ENCODE assay signal across 19 mouse cellular contexts in genomic region chr6:82458762-82459389, GRCm38 (mm10). TPM values are rescaled to one million over a fixed set of nuclear protein-coding genes. Genes with fewer than 3 reads are reported as not detected.
A peak's percentile ranks its signal among the peaks of the same experiment; 100 is the strongest.
DNase-seq lines count a peak whose midpoint lies in the region; ATAC-seq lines count a peak whose summit lies in the region.
"Had no signal": no experiment of that assay in that cellular context is flagged by ENCODE, and none has a peak within 500 bp of the region (broad histone marks: within the 10 kb centered on the region; RNA-seq: fewer than 3 reads in every experiment).

No protein-coding gene starts in this region.

- DNase-seq in heart, adult 11 months: peak; percentile 55
- no peak for DNase-seq in heart, postnatal 10 days
- DNase-seq in left cerebral cortex, postnatal 4 days: peak; percentile 52
- no peak for DNase-seq in left cerebral cortex, adult 18-20 months (ENCODE audit: low spot score in 2 of 2)
- peak; percentile 26 for DNase-seq in Muller cell, postnatal 12 days (ENCODE audit: inconsistent ontology term)
- peak; percentile 84 for DNase-seq in forebrain, embryonic 14.5 days (ENCODE audit: low spot score)
- no peak for DNase-seq in yolk sac, embryonic 10.5 days (ENCODE audit: low spot score)
- no peak for DNase-seq in adrenal gland, adult 8-10 months
- DNase-seq: adrenal gland, adult 2 months; cerebellum, adult 9-11 months; kidney, postnatal 25 days; thymus, adult 2 months had no signal

- H3K4me3 ChIP-seq in forebrain, embryonic 14.5 days (ENCODE audit: low read depth, low read length): no peak overlapping the region
- H3K4me3 ChIP-seq: limb, embryonic 10.5 days; liver, embryonic 12.5 days; lung, embryonic 15.5 days had no signal

- H3K9me3 ChIP-seq in forebrain, embryonic 14.5 days (replicated peaks; ENCODE audit: control insufficient read depth, low read length): no peaks in the 10 kb centered on the region
- H3K9me3 ChIP-seq: limb, embryonic 10.5 days; liver, embryonic 12.5 days; lung, embryonic 15.5 days had no signal

- H3K36me3 ChIP-seq in forebrain, embryonic 14.5 days (ENCODE audit: control insufficient read depth, insufficient read depth, low read length): no peaks in the 10 kb centered on the region
- H3K36me3 ChIP-seq: limb, embryonic 10.5 days; liver, embryonic 12.5 days; lung, embryonic 15.5 days had no signal

- intact Hi-C loops in heart, postnatal 10 days (cut with DNase I): no loop called here
- intact Hi-C loops in left cerebral cortex, postnatal 4 days (cut with DNase I): no loop called here

- ATAC-seq in forebrain, embryonic 14.5 days: peak; percentile 89
- ATAC-seq: inflammation-experienced regulatory T-cells, adult 6 months; liver, embryonic 12.5 days had no signal

- no peak overlapping the region for H3K4me2 ChIP-seq in forebrain, embryonic 14.5 days (ENCODE audit: low read length)
- H3K4me2 ChIP-seq: liver, embryonic 12.5 days; lung, embryonic 15.5 days had no signal

- no peak overlapping the region for H3K9ac ChIP-seq in forebrain, embryonic 14.5 days (ENCODE audit: low read length)
- H3K9ac ChIP-seq: liver, embryonic 12.5 days; lung, embryonic 15.5 days had no signal

- no peaks in the 10 kb centered on the region for H3K27me3 ChIP-seq in forebrain, embryonic 14.5 days (replicated peaks; ENCODE audit: control insufficient read depth, insufficient read depth, low read length)
- H3K27me3 ChIP-seq: lung, embryonic 15.5 days had no signal

- H3K27ac ChIP-seq in forebrain, embryonic 14.5 days (ENCODE audit: low read depth, low read length): no peak overlapping the region
- H3K27ac ChIP-seq: limb, embryonic 10.5 days; liver, embryonic 12.5 days; lung, embryonic 15.5 days had no signal

- 24% methylated on average over 15 of the region's 15 CpGs for WGBS in forebrain, embryonic 14.5 days

- peaks cover 8% of the 10 kb centered on the region; the same call in 1 of the 2 replicates for H3K4me1 ChIP-seq in forebrain, embryonic 14.5 days (ENCODE audit: control insufficient read depth, insufficient read depth, low read length)
- H3K4me1 ChIP-seq: liver, embryonic 12.5 days had no signal

RNA-seq across cellular contexts. Expression of gene Tacr1, which starts 56.7 kb away (rescaled TPM):
- not detected for total RNA-seq in heart, postnatal 10 days (2021)
- 1 to 10 TPM; 5.0 to 6.1 TPM for total RNA-seq in left cerebral cortex, postnatal 4 days (2021)
- total RNA-seq in left cerebral cortex, adult 18-20 months (2021): 1 to 10 TPM; 3.1 to 3.7 TPM
- 0.61 and 0.84 TPM in 2 replicates for polyA plus RNA-seq in forebrain, embryonic 14.5 days (2014; fragmentation: Nextera tagmentation; extraction: Ambion mirVana)
- total RNA-seq in adrenal gland, adult 8-10 months (2022): not detected
- total RNA-seq: adrenal gland, adult 2 months; gastrocnemius, adult 18-20 months; granulocyte monocyte progenitor cell, adult 5-6 weeks had no signal
- polyA plus RNA-seq: adrenal gland, adult 2 months; C2C12; inflammation-experienced regulatory T-cells, adult 6 months; liver, embryonic 12.5 days had no signal

Comparison
In these comparisons a context has a peak if more than half of its experiments do, and no peak if none do; other contexts are left out.
1. DNase-seq: peak in heart, adult 11 months (single experiment), left cerebral cortex, postnatal 4 days (single experiment), Muller cell, postnatal 12 days (single experiment) and forebrain, embryonic 14.5 days (single experiment); none in heart, postnatal 10 days (0 of 2), left cerebral cortex, adult 18-20 months (0 of 2), yolk sac, embryonic 10.5 days (single experiment) and adrenal gland, adult 8-10 months (single experiment).